Mouse (Mus musculus) spleen, adult 2 months (tissue): ENCODE results near the gene Asphd2. TPM values are rescaled to one million over a fixed set of nuclear protein-coding genes. Genes with fewer than 3 reads are reported as not detected.

Experiments
- DNase-seq, 2 experiments: peaks; one replicate each; pipeline versions ENCODE4 v3.0.0 to v3.0.0-alpha.2; 2012 to 2021; ENCODE audit warnings: low spot score in 2 of 2, low read depth in 1 of 2
- H3K27ac ChIP-seq: fragments of 200-500 bp; 2 replicates; pipeline ENCODE4 v1.5.1; 2012; ENCODE audit warnings: low read length, inconsistent platforms; ENCODE audit not compliant: insufficient read depth
- H3K27me3 ChIP-seq: fragments of 200-500 bp; 2 replicates; pipeline ENCODE4 v1.6.1; 2012; ENCODE audit warnings: mild to moderate bottlenecking, moderate library complexity, low read length, inconsistent platforms; ENCODE audit not compliant: control insufficient read depth, insufficient read depth
- H3K36me3 ChIP-seq: fragments of 200-500 bp; 2 replicates; pipeline ENCODE4 v1.6.1; 2012; ENCODE audit warnings: mild to moderate bottlenecking, low read length, inconsistent platforms; ENCODE audit not compliant: control insufficient read depth, insufficient read depth
- H3K4me1 ChIP-seq: fragments of 200-500 bp; 2 replicates; pipeline ENCODE4 v1.6.1; 2011; ENCODE audit warnings: inconsistent platforms; ENCODE audit not compliant: control insufficient read depth, insufficient read depth, insufficient read length
- H3K4me3 ChIP-seq: fragments of 200-500 bp; 2 replicates; pipeline ENCODE4 v1.5.1; 2011; ENCODE audit warnings: mild to moderate bottlenecking, inconsistent platforms; ENCODE audit not compliant: insufficient read depth, insufficient read length; ENCODE audit errors: extremely low read depth
- CTCF ChIP-seq: fragments of 200-500 bp; IDR thresholded peaks from 2 replicates; pipeline ENCODE4 v1.5.1; 2011; ENCODE audit warnings: mild to moderate bottlenecking, inconsistent platforms; ENCODE audit not compliant: insufficient read depth, insufficient read length, insufficient replicate concordance; ENCODE audit errors: extremely low read depth
- POLR2A ChIP-seq: fragments of 200-500 bp; IDR thresholded peaks from 2 replicates; pipeline ENCODE4 v1.6.1; 2011; ENCODE audit warnings: low read depth, low read length, inconsistent platforms
- WGBS: fragments of 180-500 bp; shearing (Covaris S2); methylation state at CpG from one replicate; pipeline ENCODE4 v1.1.7; 2018; 5-methylcytosine and 5-hydroxymethylcytosine counted together
- polyA plus RNA-seq: library from polyadenylated mRNA; depleted of rRNA; stranded (reverse); fragments of >200 nt; gene quantifications from 2 replicates; pipeline ENCODE4 v1.2.3, GENCODE M21; 2012; rRNA removed

Gene Asphd2
- polyA plus RNA-seq, 1 experiment = 0.19 TPM

DNA sequence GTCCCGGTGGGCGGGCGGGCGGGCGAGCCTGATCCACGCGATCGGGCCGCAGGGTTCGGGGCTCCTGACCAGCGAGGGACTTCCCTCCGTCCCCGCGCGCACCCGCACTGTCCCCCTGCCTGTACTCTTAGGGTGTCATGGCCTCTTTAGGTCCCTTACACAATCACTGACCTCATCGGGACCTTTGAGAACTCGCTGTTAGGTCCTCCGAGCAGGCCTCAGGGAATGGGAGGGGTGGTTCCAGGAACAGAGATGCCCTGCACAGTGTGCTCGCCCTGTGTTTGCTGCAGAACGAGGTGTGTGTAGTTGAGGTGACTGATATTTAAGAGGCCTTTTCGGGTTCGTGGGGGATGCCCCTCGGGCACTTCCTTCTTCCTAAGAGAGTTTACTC lies 51.5 kb downstream of the Asphd2 start:
- under 1% methylated on average over 24 of the region's 24 CpGs for WGBS
- peak overlapping the region; percentile 45 for H3K27ac ChIP-seq
- peaks cover 5% of the 10 kb centered on the region; the same call in 1 of the 2 replicates for H3K4me1 ChIP-seq
- H3K4me3 ChIP-seq = peak overlapping the region; percentile 77
- no peak for DNase-seq
- TF ChIP-seq CTCF (no peak), POLR2A (no peak)
- H3K36me3 ChIP-seq = peaks cover 11% of the 10 kb centered on the region
- H3K27me3 ChIP-seq = no peaks in the 10 kb centered on the region

DNA sequence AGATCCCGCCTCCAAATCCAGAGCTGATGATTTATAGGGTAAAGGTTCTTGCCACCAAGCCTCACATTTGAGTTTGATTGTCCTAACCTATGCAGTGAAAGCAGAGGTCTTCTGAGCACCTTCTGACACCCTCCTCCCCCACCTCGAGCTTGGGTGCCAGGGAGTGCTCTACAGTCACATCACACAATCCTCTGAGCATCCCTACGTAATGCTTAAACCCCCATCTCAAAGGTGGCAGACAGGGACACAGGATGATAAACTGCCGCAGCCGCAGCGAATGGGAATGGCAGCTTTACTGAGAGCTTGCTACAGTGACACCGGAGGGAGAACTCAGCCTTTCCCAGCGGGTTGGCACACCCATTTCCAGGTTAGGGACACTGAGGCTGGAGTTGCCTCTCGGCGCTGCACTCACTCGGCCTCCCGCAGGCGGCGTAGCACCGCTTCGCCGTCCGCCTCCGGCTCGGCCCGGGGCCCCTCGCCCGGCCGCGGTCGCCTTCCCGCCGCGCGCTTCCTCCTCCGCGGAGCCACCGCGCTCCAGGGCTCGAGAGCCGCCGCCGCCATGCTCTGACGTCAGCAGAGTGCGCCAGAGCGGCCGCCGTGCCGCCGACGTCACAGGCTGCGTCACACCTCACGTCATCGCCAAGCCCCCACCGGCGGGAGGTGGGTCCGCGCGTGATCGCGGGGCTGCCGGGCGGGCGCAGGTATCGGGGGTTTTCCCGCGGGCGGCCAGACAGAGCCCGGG lies 52.0 kb downstream of the Asphd2 start, which contains the start of the genes Srrd and Hps4:
Gene Srrd (minus strand): TSS at position 578 of the 742 bp plus-strand sequence.
Gene Hps4 (plus strand): TSS at position 621 of the 742 bp plus-strand sequence.
- TF ChIP-seq CTCF (no peak), POLR2A (no peak)
- 2% methylated on average over 61 of the region's 64 CpGs for WGBS
- Histone ChIP-seq H3K27ac (peak within 1 kb of the TSS; percentile 45), H3K4me1 (peaks cover 5% of the 10 kb centered on the region; the same call in 1 of the 2 replicates), H3K4me3 (peak within 1 kb of the TSS; percentile 77), H3K36me3 (peaks cover 10% of the 10 kb centered on the region), H3K27me3 (no peaks in the 10 kb centered on the region)
- peak; percentile 69 to 75 for DNase-seq

DNA sequence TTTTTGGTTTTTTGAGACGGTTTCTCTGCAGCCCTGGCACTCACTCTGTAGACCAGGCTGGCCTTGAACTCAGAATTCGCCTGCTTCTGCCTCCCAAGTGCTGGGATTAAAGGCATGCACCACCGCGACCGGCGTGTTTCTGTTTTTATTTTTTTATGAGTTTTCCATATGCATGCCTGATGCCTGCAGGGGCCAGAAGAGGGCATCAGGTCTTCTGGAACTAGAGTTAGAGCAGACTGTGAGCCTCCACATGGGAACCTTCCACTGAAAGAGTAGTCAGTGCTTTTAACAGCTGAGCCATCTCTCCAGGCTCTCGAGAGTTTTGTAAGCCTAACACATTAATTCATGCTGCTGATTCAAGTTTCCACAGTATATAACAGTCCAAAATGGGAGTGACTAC lies 55.5 kb downstream of the Asphd2 start:
- Histone ChIP-seq H3K27ac (no peak overlapping the region), H3K36me3 (peaks cover 28% of the 10 kb centered on the region), H3K4me3 (no peak overlapping the region), H3K27me3 (no peaks in the 10 kb centered on the region), H3K4me1 (peaks cover 5% of the 10 kb centered on the region; the same call in 1 of the 2 replicates)
- TF ChIP-seq CTCF (no peak), POLR2A (no peak)
- no peak for DNase-seq
- 81% methylated on average over 7 of the region's 7 CpGs for WGBS

DNA sequence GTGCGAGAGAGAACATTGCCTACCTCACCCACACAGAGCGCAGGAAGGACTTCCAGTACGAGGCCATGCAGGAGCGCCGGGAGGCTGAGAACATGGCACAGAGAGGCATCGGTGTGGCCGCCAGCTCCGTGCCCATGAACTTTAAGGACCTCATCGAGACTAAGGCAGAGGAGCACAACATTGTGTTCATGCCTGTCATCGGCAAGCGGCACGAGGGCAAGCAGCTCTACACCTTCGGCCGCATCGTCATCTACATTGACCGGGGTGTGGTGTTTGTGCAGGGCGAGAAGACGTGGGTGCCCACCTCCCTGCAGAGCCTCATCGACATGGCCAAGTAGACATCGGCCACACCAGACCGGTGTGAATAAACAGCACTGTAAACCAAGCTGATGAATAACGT lies 57.7 kb downstream of the Asphd2 start:
- Histone ChIP-seq H3K4me1 (0 out of 2 replicates have a peak, but pooled peaks cover under 1% of the 10 kb centered on the region), H3K36me3 (peaks cover 50% of the 10 kb centered on the region), H3K4me3 (no peak overlapping the region), H3K27ac (no peak overlapping the region), H3K27me3 (no peaks in the 10 kb centered on the region)
- no peak for TF ChIP-seq POLR2A
- no peak for TF ChIP-seq CTCF
- 96% methylated on average over 22 of the region's 22 CpGs for WGBS
- no peak for DNase-seq

DNA sequence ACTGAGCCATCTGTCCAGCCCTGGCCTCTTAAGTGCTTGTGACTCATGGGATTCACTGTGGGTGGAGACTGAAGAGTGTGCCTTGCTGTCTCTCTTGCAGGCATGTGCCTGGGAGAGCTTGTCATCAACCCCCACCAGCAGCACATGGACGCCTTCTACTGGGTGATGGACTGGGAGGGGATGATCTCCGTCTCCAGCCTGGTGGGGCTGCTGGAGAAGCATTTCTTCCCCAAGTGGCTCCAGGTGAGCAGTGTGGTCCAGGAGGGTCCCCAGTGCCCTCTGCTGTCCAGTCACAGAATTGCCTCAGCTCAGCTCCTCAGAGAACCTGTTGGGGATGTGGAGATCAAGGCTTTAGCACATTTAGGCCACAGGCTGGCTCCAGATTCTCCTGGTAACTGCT lies 59.2 kb downstream of the Asphd2 start:
- peaks cover 64% of the 10 kb centered on the region for H3K36me3 ChIP-seq
- H3K27ac ChIP-seq = no peak overlapping the region
- TF ChIP-seq POLR2A (no peak), CTCF (peak; percentile 92)
- H3K4me3 ChIP-seq = no peak overlapping the region
- WGBS = 72% methylated on average over 2 of the region's 2 CpGs
- H3K4me1 ChIP-seq = no peaks in the 10 kb centered on the region
- H3K27me3 ChIP-seq = no peaks in the 10 kb centered on the region
- peak in 1 of 2 experiments; percentile 61 for DNase-seq

Other genes with a start within 250 kb of the Asphd2 start
- 1.5 and 2.6 TPM in 2 replicates for gene Cryba4, start 142.3 kb downstream of the Asphd2 start, polyA plus RNA-seq
- 0.25 and 0.46 TPM in 2 replicates for gene Crybb1, start 139.1 kb downstream of the Asphd2 start, polyA plus RNA-seq
- gene Tpst2, start 118.2 kb downstream of the Asphd2 start, polyA plus RNA-seq = 102 and 108 TPM in 2 replicates
- 29.8 and 36.5 TPM in 2 replicates for gene Tfip11, start 68.5 kb downstream of the Asphd2 start, polyA plus RNA-seq
- 30.8 and 33.6 TPM in 2 replicates for gene Srrd, start 51.8 kb downstream of the Asphd2 start, polyA plus RNA-seq
- 36.9 and 45.9 TPM in 2 replicates for gene Hps4, start 51.8 kb downstream of the Asphd2 start, polyA plus RNA-seq
- not detected in 2 replicates for gene Gm6583, start 38.8 kb downstream of the Asphd2 start, polyA plus RNA-seq
- gene Gm6588, start 54.6 kb upstream of the Asphd2 start, polyA plus RNA-seq = not detected in 2 replicates
- 0.34 and 0.42 TPM in 2 replicates for gene Sez6l, start 182.3 kb upstream of the Asphd2 start, polyA plus RNA-seq